Mouse (Mus musculus): ENCODE data around the gene Gm9821. TPM values are rescaled to one million over a fixed set of nuclear protein-coding genes. Genes with fewer than 3 reads are reported as not detected.
A peak's percentile ranks its signal among the peaks of the same experiment; 100 is the strongest.

Gm9821 gene
- polyA plus RNA-seq, 1 experiment from 2014 or later, result 0.27 TPM

DNA sequence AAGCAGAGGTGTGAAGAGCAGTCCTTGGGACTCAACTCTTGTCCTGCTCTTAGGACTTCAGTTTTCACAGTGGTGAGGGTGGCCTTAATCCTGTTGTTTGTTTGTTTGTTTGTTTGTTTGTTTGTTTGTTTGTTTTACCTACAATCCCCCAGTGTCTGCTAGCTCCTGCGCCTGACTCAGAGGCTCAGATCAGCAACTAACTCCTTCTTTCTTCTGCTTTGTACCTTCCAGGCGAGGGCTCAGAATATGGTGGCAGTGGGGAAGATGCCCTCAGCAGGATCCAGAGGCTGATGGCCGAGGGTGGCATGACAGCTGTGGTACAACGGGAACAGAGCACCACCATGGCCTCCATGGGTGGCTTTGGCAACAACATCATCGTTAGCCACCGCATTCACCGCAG is 28.4 kb upstream of the Gm9821 start:
- Histone ChIP-seq H3K36me3 (peaks cover 71% of the 10 kb centered on the region), H3K4me1 (peaks cover 12% of the 10 kb centered on the region), H3K9ac (no peak overlapping the region), H3K27me3 (peaks cover 27% of the 10 kb centered on the region), H3K9me3 (no peaks in the 10 kb centered on the region), H3K27ac (no peak overlapping the region), H3K4me3 (no peak overlapping the region), H3K4me2 (replicated peaks) (no peak overlapping the region)
- ATAC-seq (ENCODE audit: low FRiP score, low read depth), result no peak
- 89% methylated on average over 7 of the region's 7 CpGs for WGBS

GRCm38 (mm10) chr2:91920130-91920529 is 25.4 kb upstream of the Gm9821 start:
- Histone ChIP-seq H3K27me3 (peaks cover 57% of the 10 kb centered on the region), H3K4me3 (no peak overlapping the region), H3K9ac (no peak overlapping the region), H3K36me3 (peaks cover 41% of the 10 kb centered on the region), H3K4me2 (replicated peaks) (no peak overlapping the region), H3K9me3 (no peaks in the 10 kb centered on the region), H3K27ac (no peak overlapping the region), H3K4me1 (peaks cover 32% of the 10 kb centered on the region)
- no peak for ATAC-seq (ENCODE audit: low FRiP score, low read depth)
- WGBS, result 70% methylated on average over 4 of the region's 4 CpGs

DNA sequence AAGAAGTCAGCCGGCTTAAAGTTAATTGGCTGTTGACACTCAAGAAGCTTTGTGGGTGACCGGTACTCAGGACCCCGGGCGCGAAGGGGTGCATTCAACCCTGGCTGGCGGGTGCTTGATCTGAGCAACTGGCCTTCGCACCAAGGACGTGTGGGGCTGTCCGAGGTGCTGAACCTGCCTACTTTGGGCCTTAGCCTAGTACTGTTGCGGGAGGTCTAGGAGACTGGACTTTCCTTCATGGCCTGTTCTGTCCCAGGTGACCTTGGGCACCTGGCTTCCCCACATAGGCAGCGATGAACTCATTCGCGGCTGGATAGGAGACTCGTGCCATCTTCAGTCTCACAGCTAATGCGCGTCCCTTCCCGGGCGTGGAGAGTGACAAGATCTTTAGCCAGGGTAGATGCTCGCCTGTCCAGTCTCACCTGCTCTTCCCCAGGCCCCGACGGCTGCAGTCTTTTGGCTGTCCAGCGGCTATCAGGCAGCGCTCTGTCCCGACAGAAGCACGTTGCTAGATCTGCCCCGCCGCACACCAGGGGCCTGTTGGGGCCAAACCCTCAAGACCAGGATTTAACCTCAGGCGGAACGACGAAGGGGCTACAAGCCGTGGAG is 24.2 kb upstream of the Gm9821 start:
- Histone ChIP-seq H3K36me3 (peaks cover 31% of the 10 kb centered on the region), H3K9me3 (no peaks in the 10 kb centered on the region), H3K27ac (no peak overlapping the region), H3K4me2 (replicated peaks) (peak overlapping the region; percentile 94), H3K4me3 (peak overlapping the region; percentile 58), H3K4me1 (peaks cover 35% of the 10 kb centered on the region), H3K27me3 (peaks cover 64% of the 10 kb centered on the region), H3K9ac (peak overlapping the region; percentile 54)
- peak; percentile 51 for ATAC-seq (ENCODE audit: low FRiP score, low read depth)
- 3% methylated on average over 31 of the region's 31 CpGs for WGBS

GRCm38 (mm10) chr2:91921790-91922570 is 23.5 kb upstream of the Gm9821 start:
- H3K4me1 ChIP-seq, result peaks cover 35% of the 10 kb centered on the region
- no peaks in the 10 kb centered on the region for H3K9me3 ChIP-seq
- peak; percentile 48; the same call in 1 of the 2 replicates for ATAC-seq (ENCODE audit: low FRiP score, low read depth)
- H3K4me3 ChIP-seq, result peak overlapping the region; percentile 58
- H3K4me2 ChIP-seq (replicated peaks), result peak overlapping the region; percentile 94
- H3K27me3 ChIP-seq, result peaks cover 64% of the 10 kb centered on the region
- H3K36me3 ChIP-seq, result peaks cover 24% of the 10 kb centered on the region
- H3K9ac ChIP-seq, result peak overlapping the region; percentile 54
- no peak overlapping the region for H3K27ac ChIP-seq
- WGBS, result under 1% methylated on average over 64 of the region's 64 CpGs

GRCm38 (mm10) chr2:91922586-91923414 is 22.7 kb upstream of the Gm9821 start:
- 2% methylated on average over 37 of the region's 37 CpGs for WGBS

DNA sequence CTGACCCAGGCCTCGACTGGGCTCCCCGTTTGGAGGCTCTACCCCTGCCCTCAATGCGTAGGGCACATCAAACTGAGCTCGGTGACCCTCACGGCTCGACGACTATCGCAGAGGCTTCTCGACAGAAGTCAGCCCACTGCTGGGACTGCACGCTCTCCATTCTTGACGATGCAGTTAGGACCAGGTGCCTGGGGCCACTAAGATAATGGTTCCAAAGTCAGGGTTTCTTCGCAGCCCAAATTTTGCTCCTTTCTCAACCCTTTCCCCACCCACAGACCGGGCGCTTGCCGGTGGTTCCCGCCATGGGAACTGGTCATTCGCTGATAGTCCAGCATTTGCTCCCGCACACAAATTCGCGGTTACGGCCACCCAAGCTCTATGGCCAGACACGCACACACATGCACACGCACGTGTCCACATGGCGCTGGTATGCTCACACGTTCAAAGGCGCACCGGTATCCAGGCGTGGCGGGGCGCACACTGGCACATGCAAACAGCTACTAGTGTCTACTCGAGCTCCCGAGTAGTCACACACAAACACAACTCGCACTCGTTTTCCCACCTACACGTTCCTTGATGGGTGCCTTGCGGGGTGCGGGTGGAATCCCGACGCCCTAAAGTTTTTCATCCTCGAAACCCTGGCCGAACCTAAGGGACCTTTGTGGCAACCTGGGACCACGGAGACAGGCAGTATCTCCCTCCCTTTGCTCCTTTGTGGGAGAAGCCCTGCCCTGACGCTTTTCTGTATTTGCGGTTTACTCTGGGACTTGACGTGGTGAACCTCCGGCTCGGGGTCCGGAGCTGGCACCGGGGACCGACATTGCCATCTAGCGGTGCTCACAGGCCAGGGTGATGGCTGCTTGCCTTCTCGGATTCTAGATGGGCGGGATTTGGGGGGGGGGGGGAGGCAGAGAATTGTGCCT is 21.8 kb upstream of the Gm9821 start:
- H3K4me3 ChIP-seq, result peak overlapping the region; percentile 58
- H3K9ac ChIP-seq, result peak overlapping the region; percentile 10; the same call in 1 of the 2 replicates
- H3K36me3 ChIP-seq, result peaks cover 11% of the 10 kb centered on the region
- peaks cover 41% of the 10 kb centered on the region for H3K4me1 ChIP-seq
- no peak for ATAC-seq (ENCODE audit: low FRiP score, low read depth)
- H3K9me3 ChIP-seq, result no peaks in the 10 kb centered on the region
- no peak overlapping the region; the same call in 1 of the 2 replicates for H3K27ac ChIP-seq
- 6% methylated on average over 54 of the region's 54 CpGs for WGBS
- peaks cover 64% of the 10 kb centered on the region for H3K27me3 ChIP-seq
- peak overlapping the region; percentile 94 for H3K4me2 ChIP-seq (replicated peaks)

More at GRCm38 (mm10) chr2:91922586-91923414, 22.7 kb upstream of the Gm9821 start:
- Histone ChIP-seq H3K9ac (no peak overlapping the region), H3K4me2 (replicated peaks) (peak overlapping the region; percentile 94), H3K4me3 (peak overlapping the region; percentile 58), H3K36me3 (peaks cover 16% of the 10 kb centered on the region), H3K27ac (no peak overlapping the region), H3K27me3 (peaks cover 64% of the 10 kb centered on the region), H3K4me1 (peaks cover 35% of the 10 kb centered on the region), H3K9me3 (no peaks in the 10 kb centered on the region)
- ATAC-seq (ENCODE audit: low FRiP score, low read depth), result no peak

- no peak for ATAC-seq (ENCODE audit: low FRiP score, low read depth)
- Histone ChIP-seq H3K27me3 (peaks cover 61% of the 10 kb centered on the region), H3K4me2 (replicated peaks) (no peak overlapping the region), H3K27ac (no peak overlapping the region), H3K4me1 (peaks cover 51% of the 10 kb centered on the region), H3K4me3 (no peak overlapping the region), H3K9ac (no peak overlapping the region), H3K36me3 (peaks cover 15% of the 10 kb centered on the region), H3K9me3 (no peaks in the 10 kb centered on the region)
- WGBS, result 71% methylated on average over 1 of the region's 1 CpGs
Measured at GRCm38 (mm10) chr2:91924726-91925125, 20.8 kb upstream of the Gm9821 start.

DNA sequence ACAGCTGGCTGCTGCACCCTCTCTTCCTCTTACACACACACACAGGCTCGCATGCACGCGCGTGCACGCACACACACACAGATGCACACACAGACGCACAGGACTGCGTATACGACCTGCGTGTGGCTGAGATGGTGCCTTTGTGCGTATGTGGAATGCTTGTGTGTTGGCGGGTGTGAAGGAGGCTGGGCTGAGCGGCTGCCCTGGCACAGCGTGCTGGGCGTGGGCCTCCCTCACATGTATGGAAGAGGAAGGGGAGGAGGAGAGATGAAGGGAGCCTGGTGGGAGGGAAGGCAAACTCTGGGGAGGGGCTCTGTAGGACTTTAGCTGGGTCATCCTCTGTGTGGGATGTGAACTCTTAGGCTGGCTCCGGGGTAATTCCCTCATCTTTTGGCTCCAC is 20.1 kb upstream of the Gm9821 start:
- no peak overlapping the region for H3K9ac ChIP-seq
- H3K27ac ChIP-seq, result no peak overlapping the region
- peaks cover 54% of the 10 kb centered on the region for H3K4me1 ChIP-seq
- no peak for ATAC-seq (ENCODE audit: low FRiP score, low read depth)
- no peak overlapping the region for H3K4me2 ChIP-seq (replicated peaks)
- 77% methylated on average over 15 of the region's 15 CpGs for WGBS
- H3K9me3 ChIP-seq, result no peaks in the 10 kb centered on the region
- peaks cover 54% of the 10 kb centered on the region for H3K27me3 ChIP-seq
- peaks cover 17% of the 10 kb centered on the region for H3K36me3 ChIP-seq
- H3K4me3 ChIP-seq, result no peak overlapping the region

DNA sequence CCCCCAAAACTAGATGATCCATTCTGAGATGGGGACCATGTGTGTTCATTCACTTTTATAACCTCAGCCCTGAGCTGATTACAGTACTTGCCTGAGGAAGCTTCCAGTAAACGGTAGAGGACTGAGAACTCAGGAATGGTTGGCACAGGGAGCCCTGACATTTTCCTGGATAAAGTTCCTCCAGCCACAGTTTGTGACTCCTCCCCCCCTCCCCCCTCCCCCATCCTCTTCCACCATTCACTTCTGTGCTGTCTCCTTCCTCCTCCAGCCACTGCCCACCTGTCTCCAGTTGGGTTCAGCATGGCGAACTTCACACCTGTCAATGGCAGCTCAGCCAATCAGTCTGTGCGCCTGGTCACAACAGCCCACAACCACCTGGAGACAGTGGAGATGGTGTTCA is 18.6 kb upstream of the Gm9821 start, which contains the start of gene Chrm4:
Gene Chrm4, plus strand, starts transcription at position 301 of the 400 bp plus-strand sequence.
- Histone ChIP-seq H3K4me1 (peaks cover 44% of the 10 kb centered on the region), H3K4me3 (no peak within 1 kb of the TSS), H3K27me3 (peaks cover 39% of the 10 kb centered on the region), H3K9me3 (no peaks in the 10 kb centered on the region), H3K9ac (no peak within 1 kb of the TSS), H3K27ac (no peak within 1 kb of the TSS), H3K4me2 (replicated peaks) (peak within 1 kb of the TSS; percentile 32; the same call in 1 of the 2 replicates), H3K36me3 (peaks cover 17% of the 10 kb centered on the region)
- no peak for ATAC-seq (ENCODE audit: low FRiP score, low read depth)
- WGBS, result 80% methylated on average over 3 of the region's 3 CpGs

DNA sequence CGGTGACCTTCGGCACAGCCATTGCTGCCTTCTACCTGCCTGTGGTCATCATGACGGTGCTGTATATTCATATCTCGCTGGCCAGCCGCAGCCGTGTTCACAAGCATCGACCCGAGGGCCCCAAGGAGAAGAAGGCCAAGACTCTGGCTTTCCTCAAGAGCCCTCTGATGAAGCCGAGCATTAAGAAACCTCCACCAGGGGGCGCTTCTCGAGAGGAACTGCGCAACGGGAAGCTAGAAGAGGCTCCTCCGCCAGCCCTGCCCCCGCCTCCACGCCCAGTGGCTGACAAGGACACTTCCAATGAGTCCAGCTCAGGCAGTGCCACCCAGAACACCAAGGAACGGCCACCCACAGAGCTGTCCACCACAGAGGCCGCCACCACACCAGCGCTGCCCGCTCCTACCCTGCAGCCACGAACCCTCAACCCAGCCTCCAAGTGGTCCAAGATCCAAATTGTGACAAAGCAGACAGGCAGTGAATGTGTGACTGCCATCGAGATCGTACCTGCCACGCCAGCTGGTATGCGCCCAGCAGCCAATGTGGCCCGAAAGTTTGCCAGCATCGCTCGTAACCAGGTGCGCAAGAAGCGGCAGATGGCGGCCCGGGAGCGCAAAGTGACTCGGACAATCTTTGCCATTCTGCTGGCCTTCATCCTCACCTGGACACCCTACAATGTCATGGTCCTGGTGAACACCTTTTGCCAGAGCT is 17.5 kb upstream of the Gm9821 start:
- Histone ChIP-seq H3K27me3 (peaks cover 29% of the 10 kb centered on the region), H3K4me2 (replicated peaks) (peak overlapping the region; percentile 32; the same call in 1 of the 2 replicates), H3K4me3 (no peak overlapping the region), H3K36me3 (peaks cover 17% of the 10 kb centered on the region), H3K9me3 (no peaks in the 10 kb centered on the region), H3K4me1 (peaks cover 44% of the 10 kb centered on the region), H3K9ac (no peak overlapping the region), H3K27ac (no peak overlapping the region)
- no peak for ATAC-seq (ENCODE audit: low FRiP score, low read depth)
- WGBS, result 41% methylated on average over 34 of the region's 34 CpGs

Data from limb, embryonic 13.5 days (tissue).